Mouse (Mus musculus) layer of hippocampus, adult 9-11 months (tissue): ENCODE measurements around the gene Olfr328.
"Not testable (repeated sequence)": the region's sequence is repeated elsewhere in the genome, so short reads cannot be mapped to it uniquely, and the experiment has no call there.

Source experiments
- DNase-seq: peaks from one replicate; pipeline ENCODE4 v3.0.0; 2022

Gene Olfr328

GRCm38 (mm10) chr11:58555536-58555935, at the start of gene Olfr328:
Olfr328 (minus strand) TSS chr11:58555636.
- DNase-seq: no peak

- no peak for DNase-seq
Observed at GRCm38 (mm10) chr11:58605228-58605627, 49.8 kb upstream of the Olfr328 start.

GRCm38 (mm10) chr11:58604688-58605087, 49.3 kb upstream of the Olfr328 start:
- no peak for DNase-seq

- DNase-seq: no peak
Observed at GRCm38 (mm10) chr11:58602800-58603560, 47.5 kb upstream of the Olfr328 start.

GRCm38 (mm10) chr11:58602062-58602461, 46.6 kb upstream of the Olfr328 start:
- no peak for DNase-seq

- no peak for DNase-seq
Observed at GRCm38 (mm10) chr11:58597837-58598236, 42.4 kb upstream of the Olfr328 start.

- DNase-seq: no peak
Observed at GRCm38 (mm10) chr11:58594814-58595213, 39.4 kb upstream of the Olfr328 start, which contains the start of gene Olfr324. Olfr324 (plus strand) TSS chr11:58595114.

- DNase-seq: no peak
Observed at GRCm38 (mm10) chr11:58588620-58589250, 33.3 kb upstream of the Olfr328 start.

- DNase-seq: no peak
Observed at GRCm38 (mm10) chr11:58587898-58588348, 32.5 kb upstream of the Olfr328 start.

GRCm38 (mm10) chr11:58578636-58579035, 23.2 kb upstream of the Olfr328 start:
- peak; percentile 37 for DNase-seq

- DNase-seq: no peak
Observed at GRCm38 (mm10) chr11:58577430-58577829, 22.0 kb upstream of the Olfr328 start, which contains the start of gene Olfr325. Olfr325 (plus strand) TSS chr11:58577730.

GRCm38 (mm10) chr11:58570405-58570804, 15.0 kb upstream of the Olfr328 start, which contains the start of gene Olfr224:
Olfr224 (minus strand) TSS chr11:58570553.
- no peak for DNase-seq

- DNase-seq: no peak
Observed at GRCm38 (mm10) chr11:58546322-58546721, 9.1 kb downstream of the Olfr328 start, which contains the start of gene Olfr329-ps. Olfr329-ps (minus strand) TSS chr11:58546422.

- not testable (repeated sequence) for DNase-seq
Observed at GRCm38 (mm10) chr11:58534736-58535135, 20.7 kb downstream of the Olfr328 start, which contains the start of gene Olfr330. Olfr330 (minus strand) TSS chr11:58534836.

- DNase-seq: peak; percentile 8
Observed at GRCm38 (mm10) chr11:58519756-58520155, 35.7 kb downstream of the Olfr328 start.

GRCm38 (mm10) chr11:58518916-58519315, 36.5 kb downstream of the Olfr328 start:
- peak; percentile 53 for DNase-seq

GRCm38 (mm10) chr11:58509058-58509457, 46.4 kb downstream of the Olfr328 start:
- DNase-seq: not testable (repeated sequence)

GRCm38 (mm10) chr11:58502472-58502871, 53.0 kb downstream of the Olfr328 start, which contains the start of gene Olfr331:
Olfr331 (minus strand) TSS chr11:58502572.
- not testable (repeated sequence) for DNase-seq
